Mouse (Mus musculus) lung, adult 2 months (tissue): Measurements from ENCODE around the gene Afmid.

Experiments
- CTCF ChIP-seq: fragments of 200-500 bp; IDR thresholded peaks from 2 replicates; pipeline ENCODE4 v1.5.1; 2011; ENCODE audit warnings: mild to moderate bottlenecking, low read length, control low read depth; ENCODE audit not compliant: insufficient read depth
- POLR2A ChIP-seq: fragments of 200-500 bp; IDR thresholded peaks from 2 replicates; pipeline ENCODE4 v1.6.1; 2011; ENCODE audit warnings: low read depth, mild to moderate bottlenecking, control low read depth, low read length, borderline replicate concordance; ENCODE audit errors: extremely low read depth

DNA sequence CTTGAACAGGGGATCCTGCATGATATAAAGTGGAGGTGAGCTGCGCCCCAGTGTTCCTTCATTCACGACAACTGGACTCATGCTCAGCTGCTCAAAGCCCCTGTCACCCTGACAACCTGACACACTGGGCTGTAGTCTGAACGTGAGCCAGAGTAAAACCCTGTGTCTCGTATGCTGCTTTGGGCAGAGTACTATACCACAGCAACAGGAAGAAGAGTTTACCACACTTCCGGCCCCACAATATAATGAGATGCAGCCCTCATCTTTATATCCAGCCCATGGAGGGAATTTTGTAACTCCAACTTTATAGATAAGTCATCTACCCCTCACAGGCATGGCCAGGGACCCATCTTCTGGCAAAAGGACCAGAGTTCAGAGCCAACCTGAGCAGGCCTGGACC lies 48.6 kb upstream of the Afmid start:
- TF ChIP-seq CTCF = no peak
- TF ChIP-seq POLR2A = no peak
